Mouse (Mus musculus): ENCODE measurements around the gene Lats2. TPM values are rescaled to one million over a fixed set of nuclear protein-coding genes. Genes with fewer than 3 reads are reported as not detected.
A peak's percentile ranks its signal among the peaks of the same experiment; 100 is the strongest.
"Not testable (repeated sequence)": the region's sequence is repeated elsewhere in the genome, so short reads cannot be mapped to it uniquely, and the experiment has no call there.

Lats2 gene
- total RNA-seq, 2 experiments from 2014 or later, result 33.8 to 39.1 TPM

DNA sequence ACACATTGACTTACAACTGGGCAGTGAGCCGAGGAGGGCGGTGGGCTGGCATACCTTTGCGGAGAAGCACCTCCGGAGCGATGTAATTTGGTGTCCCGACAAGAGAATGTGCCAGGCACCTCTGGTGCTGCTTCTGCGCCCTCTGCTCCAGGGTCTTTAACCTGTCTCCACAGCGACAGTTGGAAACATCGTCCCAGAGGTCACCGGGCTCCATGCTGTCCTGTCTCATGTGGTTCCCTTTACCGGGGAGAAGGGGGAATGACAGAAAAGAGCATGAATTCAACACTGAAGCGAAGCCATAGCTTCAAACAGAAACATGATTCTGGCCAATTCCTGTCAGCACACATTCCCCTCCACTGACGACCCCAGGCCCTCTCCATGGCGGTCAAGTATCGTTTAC lies 62.1 kb downstream of the Lats2 start:
- no peak for ATAC-seq (ENCODE audit: poor library complexity, severe bottlenecking)

GRCm38 (mm10) chr14:57695550-57695949 lies 62.6 kb downstream of the Lats2 start:
- peak; percentile 67 for ATAC-seq (ENCODE audit: poor library complexity, severe bottlenecking)

GRCm38 (mm10) chr14:57694246-57694645 lies 63.9 kb downstream of the Lats2 start:
- ATAC-seq (ENCODE audit: poor library complexity, severe bottlenecking), result no peak

DNA sequence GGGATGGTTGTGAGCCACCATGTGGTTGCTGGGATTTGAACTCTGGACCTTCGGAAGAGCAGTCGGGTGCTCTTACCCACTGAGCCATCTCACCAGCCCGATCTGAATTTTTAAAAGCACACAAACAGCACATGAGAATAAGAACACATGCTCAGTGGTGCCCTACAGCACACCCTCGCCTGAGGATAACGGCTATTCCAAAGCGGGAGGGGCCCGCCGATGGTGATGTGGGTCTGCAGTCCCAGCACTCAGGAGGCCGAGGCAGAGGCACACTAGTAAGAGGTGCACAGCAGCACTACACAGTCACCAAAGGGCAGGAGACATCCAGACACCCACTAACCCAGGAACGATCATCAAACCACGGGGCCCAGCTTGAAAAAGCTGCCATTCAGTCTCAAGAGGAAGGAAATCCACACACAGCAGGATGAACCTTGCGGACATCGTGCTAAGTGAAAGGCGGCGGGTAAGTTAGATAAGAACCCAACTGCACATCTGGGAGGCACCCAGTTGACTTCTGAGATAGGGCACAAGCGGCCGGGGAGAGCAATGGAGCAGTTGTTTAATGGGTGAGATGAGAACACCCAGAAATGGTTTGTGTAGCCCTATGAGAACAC lies 65.6 kb downstream of the Lats2 start:
- ATAC-seq (ENCODE audit: poor library complexity, severe bottlenecking), result peak; percentile 37; the same call in 1 of the 2 replicates

DNA sequence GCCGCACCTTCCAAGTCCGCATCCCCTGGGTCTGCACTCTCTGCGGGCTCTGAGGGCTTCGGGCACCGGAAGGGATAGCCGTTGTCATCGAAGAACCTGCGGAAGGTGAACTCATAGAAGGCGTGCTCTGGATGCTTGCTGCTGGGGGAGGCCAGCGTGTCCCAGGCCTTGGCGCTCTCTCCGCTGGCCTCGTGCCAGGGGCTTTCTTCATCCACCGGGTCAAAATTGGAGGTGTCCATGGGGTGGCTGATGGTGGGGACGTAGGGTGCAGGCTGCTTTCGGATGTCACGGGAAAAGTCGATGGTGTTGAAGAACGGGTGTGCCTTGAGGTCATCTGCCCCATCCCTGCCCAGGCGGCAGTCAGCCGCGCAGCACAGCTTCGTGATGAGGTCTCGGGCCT lies 66.9 kb downstream of the Lats2 start:
- no peak for ATAC-seq (ENCODE audit: poor library complexity, severe bottlenecking)

- ATAC-seq (ENCODE audit: poor library complexity, severe bottlenecking), result no peak
Measured at GRCm38 (mm10) chr14:57690681-57691080, 67.5 kb downstream of the Lats2 start.

- ATAC-seq (ENCODE audit: poor library complexity, severe bottlenecking), result not testable (repeated sequence)
Measured at GRCm38 (mm10) chr14:57688066-57688465, 70.1 kb downstream of the Lats2 start.

GRCm38 (mm10) chr14:57687441-57687840 lies 70.7 kb downstream of the Lats2 start:
- no peak for ATAC-seq (ENCODE audit: poor library complexity, severe bottlenecking)

DNA sequence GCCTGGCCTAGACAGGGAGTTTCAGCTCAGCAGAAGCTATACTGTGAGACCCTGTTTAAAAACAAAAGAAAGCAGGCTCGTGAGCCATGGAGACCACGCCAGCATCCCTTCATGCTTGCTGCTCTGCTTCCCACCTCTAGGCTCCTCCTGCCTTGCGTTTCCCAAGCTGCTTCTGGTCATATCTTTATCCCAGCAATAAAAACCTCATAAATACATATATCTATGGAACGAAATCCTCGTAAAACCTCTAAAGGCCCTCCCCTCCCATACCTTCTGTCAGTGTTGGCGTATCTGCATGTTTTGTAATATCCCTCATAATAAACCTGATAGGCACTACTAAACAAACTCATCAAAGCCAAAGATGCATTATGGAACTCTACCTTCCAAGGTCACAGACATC lies 71.5 kb downstream of the Lats2 start:
- ATAC-seq (ENCODE audit: poor library complexity, severe bottlenecking), result no peak

DNA sequence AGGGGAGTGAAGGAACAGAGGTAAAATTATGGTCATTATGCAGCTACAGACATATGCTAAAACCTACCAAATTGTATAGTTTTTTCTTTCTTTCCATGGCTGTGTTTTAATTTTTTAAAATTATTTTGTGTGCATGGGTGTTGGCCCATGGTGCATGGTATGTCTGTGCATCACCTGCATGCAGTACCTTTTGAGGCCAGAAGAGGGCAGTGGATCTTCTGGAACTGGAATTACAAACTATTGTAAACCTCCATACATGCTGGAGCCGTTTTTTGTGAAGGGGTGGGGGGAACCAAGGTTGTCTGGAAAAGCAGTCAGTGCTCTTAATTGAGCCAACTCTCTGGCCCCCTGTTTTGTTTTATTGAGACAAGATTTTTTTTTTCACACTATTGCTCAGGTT lies 73.6 kb downstream of the Lats2 start:
- ATAC-seq (ENCODE audit: poor library complexity, severe bottlenecking), result peak; percentile 85

DNA sequence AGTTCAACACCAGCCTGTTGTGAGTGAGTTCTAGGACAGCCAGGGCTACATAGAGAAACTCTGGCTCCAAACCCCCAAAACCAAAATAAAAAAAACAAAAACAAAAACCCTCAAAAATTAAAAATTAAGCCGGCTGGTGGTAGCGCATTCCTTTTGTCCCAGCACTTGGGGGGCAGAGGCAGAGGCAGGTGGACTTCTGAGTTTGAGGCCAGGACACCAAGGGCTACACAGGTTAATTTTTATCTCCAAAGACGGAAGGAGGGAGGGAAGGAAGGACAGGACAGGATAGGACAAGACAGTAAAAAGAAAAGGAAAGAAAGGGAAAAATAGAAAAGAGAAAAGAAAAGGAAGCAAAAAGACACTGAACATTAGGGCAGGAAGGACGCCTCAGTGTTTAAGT lies 75.4 kb downstream of the Lats2 start:
- no peak for ATAC-seq (ENCODE audit: poor library complexity, severe bottlenecking)

DNA sequence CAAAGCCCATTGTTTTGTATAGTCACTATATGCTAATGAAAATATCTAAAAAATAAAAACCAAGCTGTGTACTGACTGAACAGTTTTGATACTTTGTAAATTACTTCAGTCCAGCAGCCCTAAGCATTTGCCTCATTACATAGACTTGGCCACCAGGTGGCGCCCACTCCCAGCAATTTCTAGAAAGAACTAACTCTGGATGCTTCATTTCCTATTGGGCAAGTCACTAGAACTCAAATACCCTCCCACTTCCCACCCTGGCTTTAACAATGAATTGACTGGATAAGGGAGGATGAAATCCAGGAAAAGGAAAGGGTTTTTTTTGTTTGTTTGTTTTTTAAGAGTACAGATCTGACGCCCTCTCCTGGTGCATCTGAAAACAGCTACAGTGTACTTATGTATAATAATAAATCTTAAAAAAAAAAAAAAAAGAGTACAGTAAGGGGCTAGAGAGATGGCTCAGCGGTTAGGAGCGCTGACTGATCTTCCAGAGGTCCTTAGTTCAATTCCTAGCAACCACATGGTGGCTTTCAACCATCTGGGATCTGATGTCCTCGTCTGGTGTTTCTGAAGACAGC lies 78.1 kb downstream of the Lats2 start:
- ATAC-seq (ENCODE audit: poor library complexity, severe bottlenecking), result peak; percentile 94

- ATAC-seq (ENCODE audit: poor library complexity, severe bottlenecking), result no peak
Measured at GRCm38 (mm10) chr14:57679523-57679922, 78.7 kb downstream of the Lats2 start.

- no peak for ATAC-seq (ENCODE audit: poor library complexity, severe bottlenecking)
Measured at GRCm38 (mm10) chr14:57675481-57675880, 82.7 kb downstream of the Lats2 start.

DNA sequence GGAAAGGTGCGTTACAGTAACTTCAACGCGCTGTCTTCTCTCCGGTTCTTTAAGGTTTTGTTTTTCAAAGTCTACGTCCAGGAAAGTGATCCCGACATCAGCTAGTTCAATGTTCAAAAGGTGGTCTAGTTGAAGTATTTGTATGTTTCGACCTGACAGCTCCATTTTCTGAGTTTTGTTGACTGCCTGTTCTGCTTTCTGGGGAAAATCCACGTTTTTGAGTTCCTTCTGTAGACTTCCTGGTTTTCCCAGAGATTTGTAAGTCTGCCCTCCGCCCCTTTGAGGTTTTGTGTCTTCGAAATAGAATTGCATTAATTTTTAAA lies 92.6 kb downstream of the Lats2 start:
- no peak for ATAC-seq (ENCODE audit: poor library complexity, severe bottlenecking)

GRCm38 (mm10) chr14:57664822-57665627 lies 93.2 kb downstream of the Lats2 start, which contains the start of gene Xpo4:
Gene Xpo4 (minus strand): TSS chr14:57665430.
- peak; percentile 93 for ATAC-seq (ENCODE audit: poor library complexity, severe bottlenecking)

DNA sequence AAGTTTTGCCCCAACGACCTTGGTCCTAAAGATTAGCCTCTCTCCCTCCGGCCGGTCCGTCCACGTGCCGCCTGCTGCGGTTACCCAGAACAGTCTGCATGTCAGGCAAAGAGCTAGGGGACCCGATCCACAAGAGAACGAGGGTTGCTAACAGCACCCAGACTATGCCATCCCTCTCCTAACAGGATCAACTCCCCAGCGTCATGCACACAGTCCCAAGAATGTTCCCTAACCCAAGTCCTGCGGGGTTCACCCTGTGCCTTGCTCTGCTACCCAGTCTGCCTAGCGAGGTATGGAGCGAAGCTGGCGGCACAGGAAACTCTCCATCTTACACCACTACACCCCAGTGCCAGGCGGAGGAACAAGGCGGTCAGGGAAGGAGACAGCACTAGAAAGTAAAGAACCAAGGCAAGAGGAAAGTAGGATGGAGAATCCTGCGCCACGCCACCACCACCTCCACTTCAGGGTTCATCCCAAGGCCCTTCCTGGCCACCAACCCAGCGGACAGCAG lies 93.8 kb downstream of the Lats2 start:
- ATAC-seq (ENCODE audit: poor library complexity, severe bottlenecking), result peak; percentile 53

GRCm38 (mm10) chr14:57663630-57664029 lies 94.6 kb downstream of the Lats2 start:
- no peak for ATAC-seq (ENCODE audit: poor library complexity, severe bottlenecking)

GRCm38 (mm10) chr14:57658301-57658700 lies 99.9 kb downstream of the Lats2 start:
- 0 out of 2 replicates have a peak, but pooled peaks have one; percentile 35 for ATAC-seq (ENCODE audit: poor library complexity, severe bottlenecking)

GRCm38 (mm10) chr14:57657500-57657899 lies 100.7 kb downstream of the Lats2 start:
- ATAC-seq (ENCODE audit: poor library complexity, severe bottlenecking), result no peak

- not testable (repeated sequence) for ATAC-seq (ENCODE audit: poor library complexity, severe bottlenecking)
Measured at GRCm38 (mm10) chr14:57656519-57656918, 101.7 kb downstream of the Lats2 start.

- ATAC-seq (ENCODE audit: poor library complexity, severe bottlenecking), result no peak
Measured at GRCm38 (mm10) chr14:57649501-57649900, 108.7 kb downstream of the Lats2 start.
